Mouse (Mus musculus) adrenal gland, adult 2 months (tissue): ENCODE results near the gene Pcdh9. TPM values are rescaled to one million over a fixed set of nuclear protein-coding genes. Genes with fewer than 3 reads are reported as not detected.

ENCODE experiments used
- DNase-seq: peaks from one replicate; pipeline ENCODE4 v3.0.0; 2021
- polyA plus RNA-seq: library from polyadenylated mRNA; depleted of rRNA; stranded (reverse); fragments of >200 nt; gene quantifications from 2 replicates; pipeline ENCODE4 v1.2.3, GENCODE M21; 2012
- total RNA-seq, 2 experiments: library from RNA; stranded (reverse); gene quantifications; 2 replicates each; pipeline ENCODE4 v1.2.3; 2021

Gene Pcdh9
- total and polyA plus RNA-seq, 3 experiments: 0.29 to 2.1 (median 1.8) TPM

- DNase-seq: no peak
Measured at GRCm38 (mm10) chr14:93009147-93010064, 881.1 kb downstream of the Pcdh9 start.
